Mouse (Mus musculus) thymus, adult 2 months (tissue): ENCODE results near the gene Slc38a5.

Experiments
- CTCF ChIP-seq: fragments of 200-500 bp; IDR thresholded peaks from 2 replicates; pipeline ENCODE4 v1.5.1; 2012; ENCODE audit warnings: mild to moderate bottlenecking, control low read depth, low read length, moderate library complexity, borderline replicate concordance; ENCODE audit not compliant: control insufficient read depth, poor library complexity, insufficient read depth; ENCODE audit errors: extremely low read depth
- POLR2A ChIP-seq: fragments of 200-500 bp; IDR thresholded peaks from 2 replicates; pipeline ENCODE4 v1.6.1; 2012; ENCODE audit warnings: mild to moderate bottlenecking, low read length, control low read depth, moderate library complexity; ENCODE audit not compliant: control insufficient read depth, poor library complexity, insufficient read depth; ENCODE audit errors: extremely low read depth

DNA sequence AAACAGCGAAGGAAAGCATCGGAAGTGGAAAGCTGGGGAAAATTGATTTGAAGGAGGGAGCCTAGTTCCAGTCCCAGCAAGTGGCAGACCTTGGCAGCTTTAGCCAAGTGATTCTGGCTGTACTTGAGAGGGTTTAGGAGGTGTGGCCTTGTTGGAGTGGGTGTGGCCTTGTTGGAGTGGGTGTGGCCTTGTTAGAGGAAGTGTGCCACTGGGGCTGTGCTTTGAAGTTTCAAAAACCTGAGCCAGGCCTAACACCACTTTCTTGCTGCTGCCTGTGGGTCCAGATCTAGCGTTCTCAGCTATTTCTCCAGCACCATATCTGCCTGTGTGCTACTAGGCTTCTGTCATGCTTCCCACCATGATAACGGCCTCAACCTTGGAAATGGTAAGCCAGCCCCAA is 40.7 kb upstream of the Slc38a5 start:
- TF ChIP-seq POLR2A (no peak), CTCF (no peak)
